Mouse (Mus musculus): ENCODE results near the gene Vmn1r181. TPM values are rescaled to one million over a fixed set of nuclear protein-coding genes. Genes with fewer than 3 reads are reported as not detected.

The Vmn1r181 gene
- under 1 TPM; 0.10 to 0.12 TPM for polyA plus RNA-seq (2017; shearing (Covaris generic))

DNA sequence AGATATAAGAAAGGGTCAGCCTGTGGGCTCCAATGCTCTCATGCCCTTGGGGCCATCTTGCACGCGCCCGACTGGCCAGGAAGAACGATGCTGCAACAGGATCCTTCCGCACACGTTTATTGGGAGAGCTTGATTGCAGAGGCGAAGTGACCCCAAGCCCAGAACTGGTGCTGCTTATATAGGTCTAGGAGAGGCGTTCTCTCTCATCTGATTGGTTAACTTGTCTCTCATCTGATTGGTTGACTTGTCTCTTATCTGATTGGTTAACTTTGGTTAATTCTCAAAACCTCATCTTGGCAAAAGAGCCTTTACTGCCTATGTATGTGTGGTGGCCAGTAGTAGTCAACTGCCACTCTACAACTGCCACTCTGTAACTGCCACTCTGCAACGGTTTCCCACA, at the start of gene Vmn1r181:
Gene Vmn1r181 (plus strand): TSS at position 301 of the 400 bp plus-strand sequence.

GRCm38 (mm10) chr7:23926678-23927077, 47.7 kb upstream of the Vmn1r181 start, which contains the start of gene Vmn1r179:
Gene Vmn1r179 (plus strand): TSS chr7:23926978.

GRCm38 (mm10) chr7:23950332-23950731, 24.1 kb upstream of the Vmn1r181 start, which contains the start of gene Vmn1r180:
Gene Vmn1r180 (plus strand): TSS chr7:23950632.

DNA sequence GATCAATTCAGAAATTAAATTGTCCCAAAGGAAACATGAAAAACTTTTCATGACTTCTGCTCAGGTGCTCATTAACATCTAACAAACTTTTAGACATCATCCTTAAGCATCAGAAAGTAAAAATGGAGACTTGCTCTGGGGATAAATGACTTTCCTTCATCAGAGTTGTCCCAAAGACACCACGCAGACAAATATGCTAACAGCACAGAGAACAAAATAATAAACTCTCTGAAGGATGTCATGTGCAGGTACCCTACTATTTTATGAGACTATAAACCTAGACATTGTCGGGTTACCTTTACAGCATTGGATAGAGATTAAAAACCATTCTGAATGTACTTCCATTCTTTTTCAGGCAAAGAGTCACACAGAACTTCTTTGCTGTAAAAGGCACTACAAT, 27.0 kb downstream of the Vmn1r181 start, which contains the start of gene V1rd19:
Gene V1rd19 (plus strand): TSS at position 301 of the 400 bp plus-strand sequence.

Other genes with a start within 250 kb of the Vmn1r181 start
- under 1 TPM; 0.06 to 0.33 TPM for gene Vmn1r174, start 222.3 kb upstream of the Vmn1r181 start, polyA plus RNA-seq (2017; shearing (Covaris generic))
- under 1 TPM in 1 of 2 experiments, not detected in 1; 0.17 TPM for gene Vmn1r175, start 164.0 kb upstream of the Vmn1r181 start, polyA plus RNA-seq (2017; shearing (Covaris generic))
- gene Vmn1r176, start 137.2 kb upstream of the Vmn1r181 start, polyA plus RNA-seq (2017; shearing (Covaris generic)): not detected
- gene Vmn1r177, start 108.2 kb upstream of the Vmn1r181 start, polyA plus RNA-seq (2017; shearing (Covaris generic)): not detected
- 1 to 10 TPM in 1 of 2 experiments, under 1 TPM in 1; 0.12 to 1.1 TPM for gene Vmn1r178, start 82.6 kb upstream of the Vmn1r181 start, polyA plus RNA-seq (2017; shearing (Covaris generic))
- gene Vmn1r179, start 47.6 kb upstream of the Vmn1r181 start, polyA plus RNA-seq (2017; shearing (Covaris generic)): 1 to 10 TPM in 1 of 2 experiments, under 1 TPM in 1; 0.12 to 1.4 TPM
- not detected for gene Vmn1r180, start 24.0 kb upstream of the Vmn1r181 start, polyA plus RNA-seq (2017; shearing (Covaris generic))
- under 1 TPM in 1 of 2 experiments, not detected in 1; 0.08 TPM for gene V1rd19, start 27.1 kb downstream of the Vmn1r181 start, polyA plus RNA-seq (2017; shearing (Covaris generic))
- gene Vmn1r183, start 78.6 kb downstream of the Vmn1r181 start, polyA plus RNA-seq (2017; shearing (Covaris generic)): 1 to 10 TPM in 1 of 2 experiments, under 1 TPM in 1; 0.05 to 1.3 TPM
- 10 to 100 TPM; 28.1 to 47.1 TPM for gene Zfp180, start 107.3 kb downstream of the Vmn1r181 start, polyA plus RNA-seq (2017; shearing (Covaris generic))
- gene Zfp112, start 137.7 kb downstream of the Vmn1r181 start, polyA plus RNA-seq (2017; shearing (Covaris generic)): under 1 TPM; 0.60 to 0.88 TPM
- gene Zfp235, start 159.6 kb downstream of the Vmn1r181 start, polyA plus RNA-seq (2017; shearing (Covaris generic)): 10 to 100 TPM; 13.4 to 18.2 TPM
- gene Zfp114, start 200.4 kb downstream of the Vmn1r181 start, polyA plus RNA-seq (2017; shearing (Covaris generic)): 1 to 10 TPM in 1 of 2 experiments, under 1 TPM in 1; 0.78 to 1.6 TPM
- gene Zfp111, start 236.8 kb downstream of the Vmn1r181 start, polyA plus RNA-seq (2017; shearing (Covaris generic)): 1 to 10 TPM in 1 of 2 experiments, under 1 TPM in 1; 0.80 to 3.0 TPM